Mouse (Mus musculus) heart, adult 2 months (tissue): ENCODE results near the gene Nfatc2.

Experiments used
- CTCF ChIP-seq: fragments of 200-600 bp; IDR thresholded peaks from 2 replicates; pipeline ENCODE4 v1.8.1; 2022; ENCODE audit warnings: antibody characterized with exemption, mild to moderate bottlenecking, moderate library complexity
- EP300 ChIP-seq: fragments of 200-500 bp; IDR thresholded peaks from 2 replicates; pipeline ENCODE4 v1.6.1; 2011; ENCODE audit warnings: low read depth, low read length, control low read depth; ENCODE audit not compliant: insufficient read depth
- POLR2A ChIP-seq: fragments of 200-500 bp; IDR thresholded peaks from 2 replicates; pipeline ENCODE4 v1.6.1; 2011; ENCODE audit warnings: mild to moderate bottlenecking, low read depth, low read length, control low read depth; ENCODE audit not compliant: insufficient read depth

GRCm38 (mm10) chr2:168541223-168541622 is 60.2 kb downstream of the Nfatc2 start:
- no peak for TF ChIP-seq POLR2A
- no peak for TF ChIP-seq CTCF
- TF ChIP-seq EP300 = no peak
